Mouse (Mus musculus) kidney, postnatal 4 days (tissue): Measurements from ENCODE around the gene Gm10118.

ENCODE experiments used
- DNase-seq, 2 experiments: peaks; one replicate each; pipeline ENCODE4 v3.0.0; 2021; ENCODE audit warnings: mixed read lengths in 2 of 2

Gm10118 gene

GRCm38 (mm10) chr10:63927334-63927733 is at the start of gene Gm10118:
Gene Gm10118, minus strand, starts transcription at chr10:63927434.
- DNase-seq, result no peak

- DNase-seq, result no peak
Measured at GRCm38 (mm10) chr10:63972300-63972699, 45.1 kb upstream of the Gm10118 start.

- DNase-seq, result peak; percentile 11 to 25
Measured at GRCm38 (mm10) chr10:63954308-63954930, 27.2 kb upstream of the Gm10118 start.

- no peak for DNase-seq
Measured at GRCm38 (mm10) chr10:63951481-63951880, 24.2 kb upstream of the Gm10118 start.

GRCm38 (mm10) chr10:63950867-63951266 is 23.6 kb upstream of the Gm10118 start:
- peak; percentile 31 to 61 for DNase-seq

- DNase-seq, result no peak
Measured at GRCm38 (mm10) chr10:63947266-63947665, 20.0 kb upstream of the Gm10118 start.

- DNase-seq, result no peak
Measured at GRCm38 (mm10) chr10:63945534-63945933, 18.3 kb upstream of the Gm10118 start.

GRCm38 (mm10) chr10:63933946-63934345 is 6.7 kb upstream of the Gm10118 start:
- no peak for DNase-seq

- no peak for DNase-seq
Measured at GRCm38 (mm10) chr10:63908878-63909277, 18.4 kb downstream of the Gm10118 start.

GRCm38 (mm10) chr10:63899891-63900290 is 27.3 kb downstream of the Gm10118 start:
- no peak for DNase-seq

GRCm38 (mm10) chr10:63894612-63895011 is 32.6 kb downstream of the Gm10118 start:
- DNase-seq, result no peak

GRCm38 (mm10) chr10:63886449-63887088 is 40.7 kb downstream of the Gm10118 start:
- DNase-seq, result peak; percentile 2 to 4

GRCm38 (mm10) chr10:63880462-63880903 is 46.8 kb downstream of the Gm10118 start:
- peak in 1 of 2 experiments; percentile 5 for DNase-seq
